Mouse (Mus musculus) cortical plate, adult 2 months (tissue): ENCODE data around the gene Psmg3.

Source experiments
- CTCF ChIP-seq: fragments of 200-500 bp; IDR thresholded peaks from 2 replicates; pipeline ENCODE4 v1.5.1; 2011; ENCODE audit warnings: mild to moderate bottlenecking, control low read depth, low read length; ENCODE audit not compliant: insufficient read depth; ENCODE audit errors: extremely low read depth
- POLR2A ChIP-seq: fragments of 200-500 bp; IDR thresholded peaks from 2 replicates; pipeline ENCODE4 v1.6.1; 2011; ENCODE audit warnings: mild to moderate bottlenecking, low read length, control low read depth; ENCODE audit not compliant: insufficient read depth; ENCODE audit errors: extremely low read depth

DNA sequence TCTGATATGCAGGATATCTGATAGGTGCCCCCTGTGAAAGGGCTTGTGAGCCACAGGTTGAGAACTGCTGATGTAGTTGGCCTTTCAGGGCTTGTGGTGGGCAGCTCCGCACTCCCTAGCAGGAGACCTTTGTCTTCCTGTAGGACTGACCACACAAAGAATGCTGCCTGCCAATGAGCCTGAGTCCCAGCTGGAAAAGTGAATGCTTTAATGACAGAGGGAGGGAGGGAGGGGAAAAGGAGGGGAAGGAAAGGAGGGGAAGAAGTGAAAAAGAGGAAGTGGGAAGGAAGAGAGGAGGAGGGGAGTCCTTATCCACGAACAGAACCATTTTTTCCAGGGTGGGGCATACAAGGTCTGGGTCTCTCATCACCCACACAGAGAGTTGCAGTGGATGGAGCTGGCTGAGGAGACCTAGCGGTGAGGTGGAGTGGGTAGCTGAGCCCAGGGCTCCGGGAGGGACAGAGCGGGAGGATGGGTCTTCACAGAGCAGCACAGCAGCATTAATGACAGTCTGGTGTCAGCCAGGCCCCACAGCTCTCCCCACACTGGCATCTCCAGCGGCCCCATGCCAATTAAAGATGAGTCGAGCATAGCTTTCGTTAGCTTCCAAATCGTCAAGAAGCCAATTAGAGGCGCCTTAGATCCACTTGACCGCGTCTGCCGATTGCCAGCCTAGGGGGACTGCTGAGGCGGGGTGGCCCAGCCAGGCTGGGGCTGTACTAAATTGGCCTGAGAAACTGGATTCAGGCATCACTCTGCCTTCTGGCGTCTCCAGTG is 33.8 kb upstream of the Psmg3 start:
- TF ChIP-seq POLR2A: no peak
- TF ChIP-seq CTCF: no peak
